Mouse (Mus musculus) bone marrow macrophage, adult 2 months (primary cell): ENCODE measurements around the gene Ceacam9.

Source experiments
- CTCF ChIP-seq: IDR thresholded peaks from 2 replicates; pipeline ENCODE4 v1.5.1; 2012; ENCODE audit warnings: low read depth, mild to moderate bottlenecking, low read length, moderate library complexity
- POLR2A ChIP-seq: IDR thresholded peaks from 2 replicates; pipeline ENCODE4 v1.6.1; 2012; ENCODE audit warnings: mild to moderate bottlenecking, low read depth, low read length, borderline replicate concordance

GRCm38 (mm10) chr7:16761005-16761481, 39.3 kb downstream of the Ceacam9 start:
- TF ChIP-seq CTCF (no peak), POLR2A (no peak)
